Mouse (Mus musculus): Measurements from ENCODE around the gene Sap25. TPM values are rescaled to one million over a fixed set of nuclear protein-coding genes. Genes with fewer than 3 reads are reported as not detected.

Gene Sap25
- polyA plus RNA-seq, 1 experiment from 2014 or later, result 6.5 TPM

- peak overlapping the region; percentile 72 for H3K9ac ChIP-seq
Observed at GRCm38 (mm10) chr5:137686127-137686790, 45.1 kb downstream of the Sap25 start.

GRCm38 (mm10) chr5:137689974-137690373, 48.8 kb downstream of the Sap25 start:
- no peak overlapping the region for H3K9ac ChIP-seq
- H3K9me3 ChIP-seq (replicated peaks), result no peaks in the 10 kb centered on the region
- H3K27ac ChIP-seq, result peak overlapping the region; percentile 57
- no peak overlapping the region for H3K4me2 ChIP-seq
- H3K27me3 ChIP-seq (replicated peaks), result no peaks in the 10 kb centered on the region
- no peak overlapping the region for H3K4me3 ChIP-seq
- 80% methylated on average over 3 of the region's 3 CpGs for WGBS (ENCODE audit: insufficient replicate concordance)
- H3K4me1 ChIP-seq, result peaks cover 47% of the 10 kb centered on the region
- H3K36me3 ChIP-seq, result no peaks in the 10 kb centered on the region
- no peak for ATAC-seq

More at GRCm38 (mm10) chr5:137686127-137686790, 45.1 kb downstream of the Sap25 start:
- no peaks in the 10 kb centered on the region for H3K9me3 ChIP-seq (replicated peaks)
- H3K4me2 ChIP-seq, result peak overlapping the region; percentile 90
- 29% methylated on average over 6 of the region's 6 CpGs for WGBS (ENCODE audit: insufficient replicate concordance)
- peak; percentile 90 for ATAC-seq
- peaks cover 11% of the 10 kb centered on the region for H3K36me3 ChIP-seq
- no peaks in the 10 kb centered on the region for H3K27me3 ChIP-seq (replicated peaks)
- H3K27ac ChIP-seq, result peak overlapping the region; percentile 98
- peak overlapping the region; percentile 42 for H3K4me3 ChIP-seq
- peaks cover 68% of the 10 kb centered on the region for H3K4me1 ChIP-seq

GRCm38 (mm10) chr5:137690531-137690930, 49.4 kb downstream of the Sap25 start:
- Histone ChIP-seq H3K9ac (no peak overlapping the region), H3K27ac (0 out of 2 replicates have a peak overlapping the region, but pooled peaks have one; percentile 57), H3K9me3 (replicated peaks) (no peaks in the 10 kb centered on the region), H3K27me3 (replicated peaks) (no peaks in the 10 kb centered on the region), H3K36me3 (no peaks in the 10 kb centered on the region), H3K4me2 (no peak overlapping the region), H3K4me3 (no peak overlapping the region), H3K4me1 (peaks cover 45% of the 10 kb centered on the region)
- ATAC-seq, result no peak
- 60% methylated on average over 9 of the region's 9 CpGs for WGBS (ENCODE audit: insufficient replicate concordance)

- no peak for ATAC-seq
- 55% methylated on average over 1 of the region's 1 CpGs for whole genome bisulfite sequencing (ENCODE audit: insufficient replicate concordance)
- H3K4me2 ChIP-seq, result no peak overlapping the region
- no peaks in the 10 kb centered on the region for H3K36me3 ChIP-seq
- H3K27ac ChIP-seq, result no peak overlapping the region
- H3K4me3 ChIP-seq, result no peak overlapping the region
- H3K4me1 ChIP-seq, result peaks cover 37% of the 10 kb centered on the region
- no peaks in the 10 kb centered on the region for H3K27me3 ChIP-seq (replicated peaks)
- no peak overlapping the region for H3K9ac ChIP-seq
- no peaks in the 10 kb centered on the region for H3K9me3 ChIP-seq (replicated peaks)
Observed at GRCm38 (mm10) chr5:137691881-137692280, 50.7 kb downstream of the Sap25 start.

Other genes with a start within 250 kb of the Sap25 start
- gene Zan, start 164.3 kb upstream of the Sap25 start, polyA plus RNA-seq (2016; fragmentation: Nextera tagmentation; extraction: Ambion mirVana), result 0.29 and 0.31 TPM in 2 replicates
- gene Pop7, start 138.8 kb upstream of the Sap25 start, polyA plus RNA-seq (2016; fragmentation: Nextera tagmentation; extraction: Ambion mirVana), result 48.4 and 55.3 TPM in 2 replicates
- gene Gigyf1, start 122.8 kb upstream of the Sap25 start, polyA plus RNA-seq (2016; fragmentation: Nextera tagmentation; extraction: Ambion mirVana), result 5.6 and 6.0 TPM in 2 replicates
- gene Epo, start 108.1 kb upstream of the Sap25 start, polyA plus RNA-seq (2016; fragmentation: Nextera tagmentation; extraction: Ambion mirVana), result 1.7 and 2.3 TPM in 2 replicates
- 215 and 221 TPM in 2 replicates for gene Gnb2, start 107.8 kb upstream of the Sap25 start, polyA plus RNA-seq (2016; fragmentation: Nextera tagmentation; extraction: Ambion mirVana)
- gene Actl6b, start 87.8 kb upstream of the Sap25 start, polyA plus RNA-seq (2016; fragmentation: Nextera tagmentation; extraction: Ambion mirVana), result not detected in 2 replicates
- gene Tfr2, start 71.5 kb upstream of the Sap25 start, polyA plus RNA-seq (2016; fragmentation: Nextera tagmentation; extraction: Ambion mirVana), result 51.0 and 53.9 TPM in 2 replicates
- 45.5 and 48.4 TPM in 2 replicates for gene Mospd3, start 40.3 kb upstream of the Sap25 start, polyA plus RNA-seq (2016; fragmentation: Nextera tagmentation; extraction: Ambion mirVana)
- gene Pcolce, start 27.6 kb upstream of the Sap25 start, polyA plus RNA-seq (2016; fragmentation: Nextera tagmentation; extraction: Ambion mirVana), result 21.1 and 22.1 TPM in 2 replicates
- 0.10 TPM in 1 of 2 replicates, not detected in the other for gene Fbxo24, start 12.3 kb upstream of the Sap25 start, polyA plus RNA-seq (2016; fragmentation: Nextera tagmentation; extraction: Ambion mirVana)
- gene Lrch4, start 12.2 kb upstream of the Sap25 start, polyA plus RNA-seq (2016; fragmentation: Nextera tagmentation; extraction: Ambion mirVana), result 33.4 and 36.0 TPM in 2 replicates
- gene Gm20605, start 12.2 kb upstream of the Sap25 start, polyA plus RNA-seq (2016; fragmentation: Nextera tagmentation; extraction: Ambion mirVana), result 7.8 and 9.0 TPM in 2 replicates
- gene Irs3, start 4.4 kb downstream of the Sap25 start, polyA plus RNA-seq (2016; fragmentation: Nextera tagmentation; extraction: Ambion mirVana), result 0.05 and 0.07 TPM in 2 replicates
- 44.3 and 47.2 TPM in 2 replicates for gene Agfg2, start 43.4 kb downstream of the Sap25 start, polyA plus RNA-seq (2016; fragmentation: Nextera tagmentation; extraction: Ambion mirVana)
- 0.33 and 0.38 TPM in 2 replicates for gene Nyap1, start 100.3 kb downstream of the Sap25 start, polyA plus RNA-seq (2016; fragmentation: Nextera tagmentation; extraction: Ambion mirVana)
- gene Tsc22d4, start 104.4 kb downstream of the Sap25 start, polyA plus RNA-seq (2016; fragmentation: Nextera tagmentation; extraction: Ambion mirVana), result 96.0 and 99.2 TPM in 2 replicates
- gene Ppp1r35, start 137.5 kb downstream of the Sap25 start, polyA plus RNA-seq (2016; fragmentation: Nextera tagmentation; extraction: Ambion mirVana), result 38.6 and 39.2 TPM in 2 replicates
- 9.0 and 9.2 TPM in 2 replicates for gene Mepce, start 146.3 kb downstream of the Sap25 start, polyA plus RNA-seq (2016; fragmentation: Nextera tagmentation; extraction: Ambion mirVana)
- 6.9 and 7.5 TPM in 2 replicates for gene Zcwpw1, start 146.5 kb downstream of the Sap25 start, polyA plus RNA-seq (2016; fragmentation: Nextera tagmentation; extraction: Ambion mirVana)
- 1.0 and 1.4 TPM in 2 replicates for gene Pilra, start 194.9 kb downstream of the Sap25 start, polyA plus RNA-seq (2016; fragmentation: Nextera tagmentation; extraction: Ambion mirVana)
- gene Pilrb1, start 216.8 kb downstream of the Sap25 start, polyA plus RNA-seq (2016; fragmentation: Nextera tagmentation; extraction: Ambion mirVana), result 1.3 and 1.7 TPM in 2 replicates
- gene Pilrb2, start 230.5 kb downstream of the Sap25 start, polyA plus RNA-seq (2016; fragmentation: Nextera tagmentation; extraction: Ambion mirVana), result 0.69 and 0.92 TPM in 2 replicates